Mouse (Mus musculus) gastrocnemius, adult 2 months (tissue): ENCODE measurements around the gene H2-Ab1. TPM values are rescaled to one million over a fixed set of nuclear protein-coding genes. Genes with fewer than 3 reads are reported as not detected.
"Not testable (repeated sequence)": the region's sequence is repeated elsewhere in the genome, so short reads cannot be mapped to it uniquely, and the experiment has no call there.

Source experiments
- DNase-seq: peaks from one replicate; pipeline ENCODE4 v3.0.0; 2022
- H3K27ac ChIP-seq: fragments of 200-600 bp; 2 replicates; pipeline ENCODE4 v1.8.1; 2022; ENCODE audit warnings: mild to moderate bottlenecking
- H3K4me3 ChIP-seq: fragments of 200-600 bp; 2 replicates; pipeline ENCODE4 v1.8.1; 2022; ENCODE audit warnings: mild to moderate bottlenecking, moderate library complexity
- CTCF ChIP-seq: fragments of 200-600 bp; IDR thresholded peaks from 2 replicates; pipeline ENCODE4 v1.8.1; 2022; ENCODE audit warnings: antibody characterized with exemption, mild to moderate bottlenecking, moderate library complexity
- intact Hi-C: fragments of 180-260 bp; cut with DNase I; formaldehyde crosslinking; loops from one replicate; pipeline ENCODE4 v1.15.1; 2025
- total RNA-seq, 2 experiments: library from RNA; stranded (reverse); gene quantifications; 2 replicates each; pipeline ENCODE4 v1.2.3; 2021

The H2-Ab1 gene
- total RNA-seq, 2 experiments from 2014 or later = 3.1 to 4.7 TPM

DNA sequence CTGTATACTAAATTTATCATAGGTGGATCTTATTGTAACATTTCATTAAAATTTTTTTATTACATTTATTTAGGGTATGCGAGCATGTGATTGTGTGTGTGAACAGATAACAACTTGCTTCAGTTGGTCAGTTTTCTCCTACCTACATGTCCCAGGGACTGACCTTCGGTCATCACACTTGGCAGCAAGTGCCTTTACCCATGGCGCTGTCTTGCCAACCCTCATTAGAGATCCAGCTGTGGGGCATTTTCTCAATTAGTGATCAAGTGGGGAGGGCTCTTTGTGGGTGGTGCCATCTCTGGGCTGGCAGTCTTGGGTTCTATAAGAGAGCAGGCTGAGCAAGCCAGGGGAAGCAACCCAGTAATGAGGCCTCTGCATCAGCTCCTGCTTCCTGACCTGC, 32.7 kb upstream of the H2-Ab1 start:
- intact Hi-C loops = no loop called here

DNA sequence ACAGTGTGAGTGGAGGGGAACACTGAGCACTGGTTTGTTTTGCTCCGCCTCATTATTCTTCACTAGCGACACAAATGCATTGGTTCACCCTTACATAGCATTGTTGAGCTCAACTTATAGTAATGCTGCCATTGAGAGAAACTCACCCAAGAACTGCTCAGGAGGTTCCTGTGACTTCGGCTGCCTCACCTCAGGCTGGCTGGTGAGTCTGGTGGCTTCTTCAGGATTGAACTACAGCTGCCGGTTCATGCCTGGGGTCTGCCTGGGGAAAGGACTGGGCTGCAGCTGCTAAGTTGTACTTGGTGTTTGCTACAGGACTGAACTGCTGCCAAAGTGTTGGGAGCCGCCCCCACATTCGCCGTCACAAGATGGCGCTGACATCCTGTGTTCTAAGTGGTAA, 32.1 kb upstream of the H2-Ab1 start:
- intact Hi-C loops = no loop called here
- DNase-seq = no peak
- TF ChIP-seq CTCF = no peak
- no peak overlapping the region for H3K27ac ChIP-seq
- no peak overlapping the region for H3K4me3 ChIP-seq

More for the DNA sequence above, 32.7 kb upstream of the H2-Ab1 start:
- H3K4me3 ChIP-seq = no peak overlapping the region
- H3K27ac ChIP-seq = no peak overlapping the region
- DNase-seq = no peak
- TF ChIP-seq CTCF = no peak

DNA sequence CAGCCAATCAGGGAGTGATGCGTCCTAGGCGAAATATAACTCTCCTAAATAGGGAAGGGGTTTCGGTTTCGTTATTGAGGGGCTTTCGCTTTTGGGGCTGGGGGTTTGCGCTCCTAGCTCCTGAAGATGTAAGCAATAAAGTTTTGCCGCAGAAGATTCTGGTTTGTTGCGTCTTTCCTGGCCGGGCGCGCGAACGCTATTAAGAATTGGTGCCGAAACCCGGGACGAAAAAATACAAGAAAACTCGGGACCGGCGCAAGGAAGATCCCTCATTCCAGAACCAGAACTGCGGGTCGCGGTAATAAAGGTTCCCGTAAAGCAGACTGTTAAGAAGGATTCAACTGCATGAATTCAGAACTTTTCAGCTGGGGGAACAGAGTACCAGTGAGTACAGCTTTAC, 31.6 kb upstream of the H2-Ab1 start:
- H3K27ac ChIP-seq, H3K4me3 ChIP-seq, intact Hi-C loops, DNase-seq: not testable (repeated sequence)

DNA sequence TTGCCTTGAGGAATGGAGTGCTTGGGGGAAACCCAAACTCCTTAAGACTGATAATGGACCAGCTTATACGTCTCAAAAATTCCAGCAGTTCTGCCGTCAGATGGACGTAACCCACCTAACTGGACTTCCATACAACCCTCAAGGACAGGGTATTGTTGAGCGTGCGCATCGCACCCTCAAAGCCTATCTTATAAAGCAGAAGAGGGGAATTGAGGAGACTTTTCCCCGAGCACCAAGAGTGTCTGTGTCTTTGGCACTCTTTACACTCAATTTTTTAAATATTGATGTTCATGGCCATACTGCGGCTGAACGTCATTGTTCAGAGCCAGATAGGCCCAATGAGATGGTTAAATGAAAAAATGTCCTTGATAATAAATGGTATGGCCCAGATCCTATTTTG, 26.5 kb upstream of the H2-Ab1 start:
- not testable (repeated sequence) for DNase-seq, H3K4me3 ChIP-seq, H3K27ac ChIP-seq
- intact Hi-C loops = loop anchor here (10.0 kb wide), 1 partner anchor 126 kb away; no protein-coding TSS in a partner anchor

DNA sequence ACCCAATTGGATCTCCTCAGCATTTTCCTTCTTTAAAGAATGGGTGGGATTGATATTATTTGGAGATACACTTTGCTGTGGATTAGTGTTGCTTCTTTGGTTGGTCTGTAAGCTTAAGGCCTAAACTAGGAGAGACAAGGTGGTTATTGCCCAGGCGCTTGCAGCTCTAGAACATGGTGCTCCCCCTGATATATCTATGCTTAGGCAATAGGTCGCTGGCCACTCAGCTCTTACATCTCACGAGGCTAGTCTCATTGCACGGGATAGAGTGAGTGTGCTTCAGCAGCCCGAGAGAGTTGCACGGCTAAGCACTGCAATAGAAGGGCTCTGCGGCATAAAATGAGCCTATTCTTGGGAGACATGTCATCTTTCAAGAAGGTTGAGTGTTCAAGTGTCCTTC, 25.5 kb upstream of the H2-Ab1 start:
- intact Hi-C loops = loop anchor here (10.0 kb wide), 1 partner anchor 127 kb away; no protein-coding TSS in a partner anchor

DNA sequence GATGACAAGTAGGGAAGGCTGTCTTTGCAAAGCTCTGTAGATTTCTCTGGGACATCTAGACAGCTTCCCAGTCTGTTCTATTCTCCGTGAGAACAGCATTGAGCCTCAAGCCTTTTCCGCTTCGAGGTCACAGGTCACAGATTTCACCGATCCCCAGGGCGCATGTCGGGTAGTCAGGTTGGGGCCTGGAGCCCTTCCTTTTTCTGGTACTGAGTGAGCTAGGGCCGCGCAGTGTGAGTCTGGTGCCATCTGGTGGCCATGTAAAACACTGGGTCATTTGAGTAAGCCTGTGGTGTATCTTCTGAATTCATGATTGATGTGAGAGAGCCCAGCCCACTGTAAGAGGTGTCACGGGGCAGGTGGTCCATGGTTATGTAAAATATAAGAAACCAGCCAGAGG, 22.6 kb upstream of the H2-Ab1 start:
- peak; percentile 97 for TF ChIP-seq CTCF
- no peak overlapping the region for H3K4me3 ChIP-seq
- DNase-seq = peak; percentile 83
- H3K27ac ChIP-seq = peak overlapping the region; percentile 46; the same call in 1 of the 2 replicates
- intact Hi-C loops = loop anchor here (1.0 to 10.0 kb wide), 2 partner anchors 65 to 130 kb away; no protein-coding TSS in a partner anchor

More for the DNA sequence above, 25.5 kb upstream of the H2-Ab1 start:
- H3K4me3 ChIP-seq, H3K27ac ChIP-seq, DNase-seq: not testable (repeated sequence)

DNA sequence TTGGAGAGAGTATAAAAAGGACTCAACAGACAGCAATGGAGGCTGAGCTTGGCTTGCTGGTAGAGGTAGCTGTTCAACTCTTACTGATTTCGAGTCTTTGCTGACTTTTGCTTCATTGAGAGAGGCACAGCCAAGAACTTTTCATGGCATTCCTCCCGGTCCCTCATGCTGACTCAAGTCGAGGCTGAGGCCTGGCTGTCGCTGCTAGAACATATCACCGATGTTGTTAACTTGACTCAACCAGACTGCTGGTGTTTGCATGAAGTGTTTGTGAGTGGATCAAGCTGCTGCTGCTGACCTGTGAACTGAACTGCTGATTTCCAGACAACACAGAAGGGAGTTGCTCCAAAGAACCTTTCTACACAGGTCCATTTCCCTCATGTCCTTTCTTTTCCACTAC, 20.8 kb upstream of the H2-Ab1 start:
- intact Hi-C loops = loop anchor here (10.0 kb wide), 1 partner anchor 132 kb away; no protein-coding TSS in a partner anchor
- Histone ChIP-seq H3K27ac (no peak overlapping the region), H3K4me3 (no peak overlapping the region)
- no peak for TF ChIP-seq CTCF
- DNase-seq = no peak

DNA sequence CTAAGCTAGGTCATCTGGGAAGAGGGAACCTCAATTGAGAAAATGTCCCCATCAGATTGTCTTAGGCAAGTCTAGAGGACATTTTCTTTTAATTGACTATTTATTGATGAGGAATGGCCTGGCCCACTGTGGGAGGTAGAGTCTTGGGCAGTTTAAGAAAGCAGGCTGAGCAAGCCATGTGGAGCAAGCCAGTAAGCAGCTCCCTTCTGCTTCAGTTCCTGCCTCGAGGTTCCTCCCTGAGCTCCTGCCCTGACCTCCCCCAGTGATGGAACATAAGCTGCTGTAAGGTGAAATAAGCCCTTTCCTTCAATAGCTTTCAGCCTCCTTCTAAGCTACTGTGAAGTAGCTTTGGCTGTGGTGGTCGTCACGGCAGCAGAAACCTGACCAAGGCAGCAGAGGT, 19.7 kb upstream of the H2-Ab1 start:
- TF ChIP-seq CTCF = no peak
- DNase-seq = no peak
- intact Hi-C loops = loop anchor here (10.0 kb wide), 1 partner anchor 133 kb away; no protein-coding TSS in a partner anchor

DNA sequence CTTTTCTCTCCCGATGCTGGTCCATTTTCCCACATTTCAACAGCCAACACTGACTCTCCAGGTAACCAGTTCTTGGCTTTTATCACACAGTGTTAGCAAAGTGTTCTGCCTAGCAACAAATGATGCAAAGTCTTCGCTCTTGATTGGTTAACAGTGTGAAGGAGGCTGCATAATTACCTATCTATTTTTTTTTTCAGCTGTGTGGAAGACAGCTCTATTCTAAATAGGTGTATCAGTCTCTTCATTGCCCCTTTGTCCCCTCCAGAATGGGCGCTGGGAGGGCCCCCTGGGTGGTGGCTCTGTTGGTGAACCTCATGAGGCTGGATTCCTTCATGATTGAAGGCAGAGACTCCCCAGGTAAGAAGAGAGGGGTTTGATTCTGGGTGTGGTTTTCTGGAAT, 18.8 kb upstream of the H2-Ab1 start, which contains the start of gene H2-Ob:
Gene H2-Ob, plus strand, starts transcription at position 198 of the 400 bp plus-strand sequence.
- H3K4me3 ChIP-seq = peak within 1 kb of the TSS; percentile 26
- peak within 1 kb of the TSS; percentile 71 for H3K27ac ChIP-seq
- intact Hi-C loops = loop anchor here (10.0 kb wide), 1 partner anchor 134 kb away; no protein-coding TSS in a partner anchor
- no peak for DNase-seq
- TF ChIP-seq CTCF = no peak

More for the DNA sequence above, 19.7 kb upstream of the H2-Ab1 start:
- Histone ChIP-seq H3K27ac (no peak overlapping the region), H3K4me3 (no peak overlapping the region)

DNA sequence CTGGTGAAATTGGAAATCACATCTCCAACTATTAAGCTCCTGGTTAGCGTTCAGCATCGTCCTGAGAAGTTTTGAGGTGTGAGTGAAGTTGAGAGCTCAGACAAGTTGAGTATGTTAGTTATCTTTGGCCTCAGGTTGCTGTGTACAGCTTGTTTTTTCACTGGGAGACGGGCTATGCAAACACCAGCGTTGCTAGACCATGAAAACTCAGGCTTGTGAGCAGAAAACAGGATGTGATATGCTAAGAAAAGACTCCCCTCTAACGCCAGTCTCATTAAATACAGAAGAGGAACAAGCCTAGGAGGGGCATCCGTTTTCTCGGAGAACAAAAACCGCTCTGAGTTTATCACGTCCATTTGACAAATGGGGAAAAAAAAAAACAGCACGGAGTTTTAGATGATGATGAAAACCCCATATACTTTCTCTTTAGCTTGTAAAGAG, 17.9 kb upstream of the H2-Ab1 start:
- DNase-seq = no peak
- intact Hi-C loops = loop anchor here (10.0 kb wide), 1 partner anchor 135 kb away; no protein-coding TSS in a partner anchor
- H3K27ac ChIP-seq = peak overlapping the region; percentile 71
- H3K4me3 ChIP-seq = peak overlapping the region; percentile 49
- TF ChIP-seq CTCF = no peak

DNA sequence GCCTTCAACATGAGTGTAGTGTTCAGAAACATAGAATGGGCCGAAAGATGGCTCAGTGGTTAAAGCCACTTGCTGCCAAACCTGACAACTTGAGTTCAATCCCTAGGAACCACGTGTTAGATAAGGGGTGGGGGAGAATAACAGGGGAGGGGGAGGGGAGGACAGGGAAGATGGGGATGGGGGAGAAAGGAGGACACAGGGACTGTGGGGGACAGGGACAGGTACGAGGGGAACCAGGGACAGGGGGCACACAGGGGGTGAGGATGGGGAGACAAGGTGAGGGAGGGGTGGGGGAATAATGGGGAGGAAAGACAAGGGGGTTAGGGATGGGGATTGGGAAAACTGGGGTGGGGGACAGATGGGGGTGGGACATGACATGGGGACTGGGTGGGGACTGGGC, 17.1 kb upstream of the H2-Ab1 start:
- intact Hi-C loops = no loop called here
- TF ChIP-seq CTCF = no peak
- no peak overlapping the region for H3K4me3 ChIP-seq
- no peak for DNase-seq
- no peak overlapping the region for H3K27ac ChIP-seq

DNA sequence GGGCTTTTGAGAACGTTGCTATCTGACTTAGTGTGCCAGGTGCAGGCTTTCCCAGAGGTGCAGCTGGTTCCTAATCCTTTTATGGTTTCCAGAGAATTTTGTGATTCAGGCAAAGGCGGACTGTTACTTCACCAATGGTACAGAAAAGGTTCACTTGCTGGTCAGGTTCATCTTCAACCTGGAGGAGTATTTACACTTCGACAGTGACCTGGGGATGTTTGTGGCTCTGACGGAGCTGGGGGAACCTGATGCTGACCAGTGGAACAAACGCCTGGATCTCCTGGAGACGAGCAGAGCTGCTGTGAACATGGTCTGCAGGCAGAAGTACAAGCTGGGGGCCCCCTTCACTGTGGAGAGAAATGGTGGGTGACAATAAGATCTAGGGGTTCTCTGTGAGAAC, 16.6 kb upstream of the H2-Ab1 start:
- Histone ChIP-seq H3K27ac (no peak overlapping the region), H3K4me3 (no peak overlapping the region)
- intact Hi-C loops = no loop called here
- no peak for TF ChIP-seq CTCF
- DNase-seq = no peak

DNA sequence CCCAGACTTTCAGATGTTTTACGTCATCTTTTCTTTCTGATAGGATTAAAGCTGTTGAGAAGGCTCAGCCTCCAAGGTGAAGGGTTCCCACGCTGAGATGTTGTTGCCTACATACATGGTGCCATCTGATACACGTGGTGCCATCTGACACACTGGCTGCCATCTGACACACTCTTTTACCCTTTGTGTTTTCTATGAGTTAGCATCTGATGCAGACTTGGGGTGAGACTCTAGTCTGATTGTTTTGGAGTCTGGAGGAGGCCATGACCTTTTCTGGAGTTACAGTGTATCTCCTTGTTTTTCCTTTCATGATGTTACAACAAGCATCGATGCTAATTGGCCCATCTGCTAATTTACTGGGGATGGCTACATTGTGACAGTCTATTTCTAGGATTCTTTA, 12.8 kb upstream of the H2-Ab1 start:
- Histone ChIP-seq H3K4me3 (no peak overlapping the region), H3K27ac (no peak overlapping the region)
- TF ChIP-seq CTCF = no peak
- DNase-seq = no peak
- intact Hi-C loops = no loop called here

DNA sequence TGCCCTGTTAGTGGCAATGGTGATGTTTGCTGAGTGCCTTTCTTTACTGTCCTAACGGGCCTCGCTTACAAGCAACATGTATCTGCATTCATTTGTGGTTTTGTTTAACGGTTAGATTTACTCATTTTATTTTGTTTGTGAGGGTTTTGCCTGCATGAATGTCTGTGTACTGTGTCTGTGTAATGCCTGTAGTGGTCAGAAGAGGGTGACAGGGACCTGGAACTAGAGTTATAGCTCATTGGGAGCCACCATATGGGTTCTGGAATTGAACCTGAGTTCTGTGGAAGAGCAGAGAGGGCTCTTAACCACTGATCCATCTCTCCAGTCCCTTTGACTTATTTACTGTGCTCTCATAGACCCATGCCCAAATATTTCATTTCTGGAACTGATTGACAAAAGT, 10.4 kb upstream of the H2-Ab1 start:
- intact Hi-C loops = no loop called here
- no peak for TF ChIP-seq CTCF
- Histone ChIP-seq H3K4me3 (no peak overlapping the region), H3K27ac (no peak overlapping the region)
- no peak for DNase-seq
